Mouse (Mus musculus) kidney, postnatal 4 days (tissue): ENCODE results near the gene Pfn4.
A peak's percentile ranks its signal among the peaks of the same experiment; 100 is the strongest.
"Not testable (repeated sequence)": the region's sequence is repeated elsewhere in the genome, so short reads cannot be mapped to it uniquely, and the experiment has no call there.

ENCODE experiments used
- DNase-seq, 2 experiments: peaks; one replicate each; pipeline ENCODE4 v3.0.0; 2021; ENCODE audit warnings: mixed read lengths in 2 of 2

The Pfn4 gene

DNA sequence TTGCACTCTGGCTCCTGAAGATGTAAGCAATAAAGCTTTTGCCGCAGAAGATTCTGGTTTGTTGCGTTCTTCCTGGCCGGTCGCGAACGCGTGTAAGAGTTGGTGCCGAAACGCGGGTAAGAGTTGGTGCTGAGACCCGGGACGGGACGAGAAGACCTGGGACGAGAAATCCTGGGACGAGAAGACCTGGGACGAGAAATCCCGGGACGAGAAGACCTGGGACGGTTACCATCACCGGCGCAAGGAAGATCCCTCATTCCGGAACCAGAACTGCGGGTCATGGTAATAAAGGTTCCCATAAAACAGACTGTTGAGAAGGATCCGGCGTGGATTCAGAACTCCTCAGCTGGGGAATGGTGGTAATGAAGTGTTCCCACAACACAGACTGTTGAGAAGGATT, 19.3 kb downstream of the Pfn4 start:
- DNase-seq = not testable (repeated sequence)

GRCm38 (mm10) chr12:4793718-4794117, 24.9 kb downstream of the Pfn4 start:
- peak; percentile 60 to 68 for DNase-seq

DNA sequence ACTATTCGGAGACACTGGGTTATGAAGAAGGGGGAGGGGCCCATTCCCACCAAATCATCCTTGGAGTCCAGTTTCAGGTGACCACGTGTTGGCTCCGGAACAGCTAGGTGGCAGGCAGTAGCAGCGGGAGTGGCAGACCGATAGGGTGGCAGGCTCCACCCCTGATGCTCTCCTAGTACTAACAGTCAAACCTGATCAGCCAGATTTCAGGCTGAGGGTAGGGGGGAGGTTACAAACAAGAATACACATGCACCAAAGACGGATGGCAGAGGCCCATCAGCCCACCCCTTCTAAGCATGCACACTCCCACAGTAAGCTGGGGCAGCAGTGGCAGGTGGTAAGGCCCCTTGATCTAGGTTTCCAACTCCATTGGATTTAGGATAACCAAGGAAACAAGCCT, 28.6 kb downstream of the Pfn4 start:
- not testable (repeated sequence) for DNase-seq

GRCm38 (mm10) chr12:4811036-4811435, 42.2 kb downstream of the Pfn4 start:
- DNase-seq = no peak

DNA sequence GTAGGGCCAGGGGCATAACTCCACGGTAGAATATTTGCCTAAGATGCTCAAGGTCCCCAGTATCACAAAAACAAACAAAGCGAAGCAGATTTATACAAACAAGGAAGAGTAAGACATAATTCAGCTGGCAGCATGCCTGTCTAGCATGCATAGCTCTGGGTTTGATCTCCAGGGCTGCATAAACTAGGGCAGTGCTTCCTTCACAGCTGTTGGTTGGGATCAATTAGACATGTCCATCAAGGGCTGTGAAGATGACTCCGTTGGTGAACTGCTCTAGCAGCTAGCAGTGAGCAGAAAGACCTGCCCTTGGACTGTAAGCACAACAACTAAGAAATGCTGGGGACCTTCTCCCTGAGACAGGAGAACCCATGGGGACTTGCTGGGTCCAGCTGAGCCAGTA, 42.9 kb downstream of the Pfn4 start:
- DNase-seq = peak in 1 of 2 experiments; percentile 12

DNA sequence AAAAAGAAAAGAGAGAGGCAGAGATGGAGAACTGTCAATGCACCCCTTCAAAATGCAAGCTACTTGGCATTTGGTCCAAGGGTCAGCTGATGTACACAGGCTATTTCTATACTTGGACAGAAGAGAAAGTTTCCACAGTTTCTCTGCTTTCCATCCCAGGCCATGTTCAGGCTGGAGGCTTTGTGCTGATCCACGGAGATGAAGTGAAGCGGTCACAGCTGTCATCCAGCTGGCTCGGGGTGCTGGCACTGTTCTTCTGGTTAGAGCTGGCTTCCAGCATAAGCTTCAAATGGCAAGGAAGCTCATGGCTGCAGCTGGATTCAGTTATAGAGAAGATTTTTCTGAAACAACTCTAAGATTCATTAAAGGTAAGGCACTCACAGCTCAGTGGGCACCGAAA, 44.8 kb downstream of the Pfn4 start:
- DNase-seq = no peak

DNA sequence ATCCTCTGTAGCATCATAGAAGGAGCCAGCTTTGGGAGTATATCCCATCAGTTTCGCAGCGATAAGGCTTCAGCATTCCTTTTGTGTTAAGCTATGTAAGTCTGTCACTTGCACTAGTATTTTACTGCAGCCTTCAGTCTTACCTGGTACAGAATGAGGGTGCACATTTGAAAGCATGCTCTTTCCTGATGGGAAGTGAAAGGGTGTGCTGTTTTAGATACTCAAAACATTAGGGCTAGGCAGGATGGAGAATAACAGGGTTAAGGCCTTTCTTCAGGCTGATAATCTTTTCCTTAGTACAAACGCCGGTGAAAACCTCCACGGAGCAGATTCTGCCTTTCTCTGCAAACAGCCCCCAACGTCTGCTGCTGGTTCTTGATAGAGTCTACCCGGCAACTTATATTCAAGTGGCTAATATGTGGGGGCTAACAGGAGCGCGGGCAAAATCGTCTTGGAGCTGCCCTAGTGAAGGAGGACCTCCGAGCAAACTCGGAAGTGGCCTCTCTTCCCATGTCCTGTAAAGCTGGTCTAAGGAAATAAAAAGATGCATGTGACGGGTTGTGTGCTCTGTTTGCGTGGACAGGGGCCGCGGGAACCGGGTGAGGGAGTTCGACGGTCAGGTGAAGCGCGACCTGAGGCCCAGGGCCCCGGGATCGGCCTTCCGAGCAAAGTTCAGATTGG, 48.0 kb downstream of the Pfn4 start:
- DNase-seq = no peak

- DNase-seq = peak; percentile 99 to 100
Observed at GRCm38 (mm10) chr12:4817361-4818101, 48.7 kb downstream of the Pfn4 start, which contains the start of gene Sf3b6. Sf3b6 (plus strand) TSS chr12:4817544.

DNA sequence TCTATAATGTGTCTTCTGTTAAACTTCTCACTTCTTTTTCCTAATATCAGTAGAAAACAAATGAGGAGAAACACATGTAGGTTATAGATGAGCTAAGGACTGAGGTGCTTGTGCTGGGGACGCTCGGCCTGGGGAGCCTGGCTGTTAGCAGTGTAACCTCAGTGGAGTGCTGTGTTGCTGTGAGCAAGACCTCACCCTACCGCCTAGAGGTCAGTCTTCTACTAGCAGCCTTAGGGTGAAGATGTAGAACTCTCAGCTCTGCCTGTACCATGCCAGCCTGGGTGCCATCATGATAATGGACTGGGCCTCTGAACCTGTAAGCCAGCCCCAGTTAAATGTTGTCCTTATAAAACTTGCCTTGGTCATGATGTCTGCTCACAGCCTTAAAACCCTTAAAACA, 58.4 kb downstream of the Pfn4 start:
- DNase-seq = no peak
